Mouse (Mus musculus): ENCODE data around the gene Llgl1.

Llgl1 gene

GRCm38 (mm10) chr11:60699524-60700075 lies at the start of gene Llgl1:
Gene Llgl1 (plus strand): TSS chr11:60699723.
- DNase-seq = peak; percentile 85 to 91

- peak in 1 of 2 experiments; percentile 19 for DNase-seq
Measured at GRCm38 (mm10) chr11:60696165-60696564, 3.4 kb upstream of the Llgl1 start.

GRCm38 (mm10) chr11:60697561-60697960 lies 2.0 kb upstream of the Llgl1 start:
- DNase-seq = peak; percentile 4 to 27

- DNase-seq = peak; percentile 84 to 88
Measured at GRCm38 (mm10) chr11:60698806-60699523, 558 bp upstream of the Llgl1 start.

GRCm38 (mm10) chr11:60700320-60701185 lies 1.0 kb downstream of the Llgl1 start:
- DNase-seq = no peak

GRCm38 (mm10) chr11:60701611-60702010 lies 2.1 kb downstream of the Llgl1 start:
- no peak for DNase-seq

GRCm38 (mm10) chr11:60703131-60703530 lies 3.6 kb downstream of the Llgl1 start:
- DNase-seq = peak; percentile 62 to 87

- DNase-seq = no peak
Measured at GRCm38 (mm10) chr11:60704023-60704880, 4.7 kb downstream of the Llgl1 start.

- no peak for DNase-seq
Measured at GRCm38 (mm10) chr11:60705255-60705654, 5.7 kb downstream of the Llgl1 start.

GRCm38 (mm10) chr11:60706076-60706475 lies 6.6 kb downstream of the Llgl1 start:
- no peak for DNase-seq

- no peak for DNase-seq
Measured at GRCm38 (mm10) chr11:60706696-60707480, 7.4 kb downstream of the Llgl1 start.

- DNase-seq = peak; percentile 95
Measured at GRCm38 (mm10) chr11:60707672-60708071, 8.1 kb downstream of the Llgl1 start.

GRCm38 (mm10) chr11:60708631-60709030 lies 9.1 kb downstream of the Llgl1 start:
- no peak for DNase-seq

- DNase-seq = no peak
Measured at GRCm38 (mm10) chr11:60709481-60710465, 10.2 kb downstream of the Llgl1 start.

- no peak for DNase-seq
Measured at GRCm38 (mm10) chr11:60711218-60711617, 11.7 kb downstream of the Llgl1 start.

GRCm38 (mm10) chr11:60712040-60712439 lies 12.5 kb downstream of the Llgl1 start:
- no peak for DNase-seq

- DNase-seq = no peak
Measured at GRCm38 (mm10) chr11:60712639-60713255, 13.2 kb downstream of the Llgl1 start.

GRCm38 (mm10) chr11:60715833-60716232 lies 16.3 kb downstream of the Llgl1 start:
- DNase-seq = no peak

GRCm38 (mm10) chr11:60719263-60719662 lies 19.7 kb downstream of the Llgl1 start:
- DNase-seq = no peak
